Mouse (Mus musculus) limb, embryonic 14.5 days (tissue): ENCODE results near the gene Defa31. TPM values are rescaled to one million over a fixed set of nuclear protein-coding genes. Genes with fewer than 3 reads are reported as not detected.
"Not testable (repeated sequence)": the region's sequence is repeated elsewhere in the genome, so short reads cannot be mapped to it uniquely, and the experiment has no call there.

ENCODE experiments used
- ATAC-seq: fragments of 200-750 bp; cut with Nextera tagmentation; 2 replicates; pipeline ENCODE4 v1.8.0; 2017; ENCODE audit warnings: low read depth, moderate number of reproducible peaks, moderate TSS enrichment; ENCODE audit not compliant: low FRiP score
- DNase-seq: peaks from one replicate; pipeline ENCODE4 v3.0.0-alpha.2; 2015; ENCODE audit warnings: low spot score
- H3K27ac ChIP-seq: fragments of 300-500 bp; sonication (generic); replicated peaks from 2 replicates; pipeline ENCODE4 v1.5.1; 2014; ENCODE audit warnings: low read depth, mild to moderate bottlenecking, low read length, moderate library complexity, mixed read lengths
- H3K27me3 ChIP-seq: fragments of 300-500 bp; sonication (generic); 2 replicates; pipeline ENCODE4 v1.6.1; 2014; ENCODE audit warnings: low read length, mixed read lengths; ENCODE audit not compliant: control insufficient read depth, insufficient read depth
- H3K36me3 ChIP-seq: fragments of 300-500 bp; sonication (generic); 2 replicates; pipeline ENCODE4 v1.6.1; 2014; ENCODE audit warnings: mild to moderate bottlenecking, low read length, moderate library complexity, mixed read lengths; ENCODE audit not compliant: control insufficient read depth, insufficient read depth
- H3K4me1 ChIP-seq: fragments of 300-500 bp; sonication (generic); 2 replicates; pipeline ENCODE4 v1.6.1; 2014; ENCODE audit warnings: antibody characterized with exemption, low read length, mixed read lengths; ENCODE audit not compliant: control insufficient read depth, insufficient read depth
- H3K4me2 ChIP-seq: fragments of 300-500 bp; sonication (generic); replicated peaks from 2 replicates; pipeline ENCODE4 v1.6.1; 2014; ENCODE audit warnings: low read depth, mild to moderate bottlenecking, low read length, moderate library complexity; ENCODE audit not compliant: severe bottlenecking
- H3K4me3 ChIP-seq: fragments of 300-500 bp; sonication (generic); replicated peaks from 2 replicates; pipeline ENCODE4 v1.5.1; 2014; ENCODE audit warnings: low read length
- H3K9ac ChIP-seq: fragments of 300-500 bp; sonication (generic); 2 replicates; pipeline ENCODE4 v1.6.1; 2014; ENCODE audit warnings: mild to moderate bottlenecking, low read depth, low read length, moderate library complexity; ENCODE audit not compliant: severe bottlenecking
- H3K9me3 ChIP-seq: fragments of 300-500 bp; sonication (generic); 2 replicates; pipeline ENCODE4 v1.6.1; 2016; ENCODE audit warnings: low read length; ENCODE audit not compliant: control insufficient read depth
- WGBS: fragments of 180-500 bp; shearing (Covaris S2); extraction: QIAGEN DNeasy Blood & Tissue Kit; methylation state at CpG from one replicate; pipeline ENCODE4 v1.1.7; 2014; 5-methylcytosine and 5-hydroxymethylcytosine counted together
- polyA plus RNA-seq, 2 experiments: library from polyadenylated mRNA; depleted of rRNA in 1 of 2; stranded (reverse) in 1 of 2; unstranded in 1 of 2; fragments of >200 nt; fragmentation: Nextera tagmentation in 1 of 2; extraction: Ambion mirVana in 1 of 2; gene quantifications; 2 replicates each; pipeline versions ENCODE4 v1.2.1 to v1.2.3; 2012 to 2014

Defa31 gene
- polyA plus RNA-seq (2012; rRNA removed) (not detected in 2 replicates), polyA plus RNA-seq (2014; fragmentation: Nextera tagmentation; extraction: Ambion mirVana) (not detected in 2 replicates)

GRCm38 (mm10) chr8:21191314-21191713, at the start of gene Defa31:
Gene Defa31 (plus strand): TSS chr8:21191614.
- not testable (repeated sequence) for ATAC-seq, DNase-seq, H3K9me3 ChIP-seq, H3K4me3 ChIP-seq, H3K4me2 ChIP-seq, H3K27ac ChIP-seq, H3K36me3 ChIP-seq, H3K9ac ChIP-seq, H3K4me1 ChIP-seq, H3K27me3 ChIP-seq
- no CpG with 5 or more reads among the region's 1 CpGs for WGBS

- not testable (repeated sequence) for H3K9me3 ChIP-seq, H3K4me1 ChIP-seq, H3K4me2 ChIP-seq, DNase-seq, H3K36me3 ChIP-seq, H3K4me3 ChIP-seq, H3K9ac ChIP-seq, H3K27me3 ChIP-seq, H3K27ac ChIP-seq, ATAC-seq
- WGBS = no CpG with 5 or more reads among the region's 1 CpGs
These were observed 29.4 kb upstream of the Defa31 start, which contains the start of gene Defa22 for GRCm38 (mm10) chr8:21161977-21162376. Gene Defa22 (plus strand): TSS chr8:21162277.

- not testable (repeated sequence) for H3K27me3 ChIP-seq, H3K27ac ChIP-seq, H3K36me3 ChIP-seq, H3K9me3 ChIP-seq, DNase-seq, H3K4me3 ChIP-seq, H3K4me2 ChIP-seq, H3K4me1 ChIP-seq, ATAC-seq, H3K9ac ChIP-seq
- WGBS = no CpG with 5 or more reads among the region's 1 CpGs
These were observed 9.8 kb downstream of the Defa31 start, which contains the start of gene Gm15293 for GRCm38 (mm10) chr8:21201261-21201660. Gene Gm15293 (plus strand): TSS chr8:21201561.

Other genes starting within 250 kb of the Defa31 start
- not detected in 2 replicates for gene AY761185, start 246.9 kb upstream of the Defa31 start, polyA plus RNA-seq (2012; rRNA removed)
- gene AY761185, start 246.9 kb upstream of the Defa31 start, polyA plus RNA-seq (2014; fragmentation: Nextera tagmentation; extraction: Ambion mirVana) = not detected in 2 replicates
- 0.49 and 0.52 TPM in 2 replicates for gene Defa21, start 166.1 kb upstream of the Defa31 start, polyA plus RNA-seq (2012; rRNA removed)
- not detected in 2 replicates for gene Defa21, start 166.1 kb upstream of the Defa31 start, polyA plus RNA-seq (2014; fragmentation: Nextera tagmentation; extraction: Ambion mirVana)
- gene Defa23, start 136.6 kb upstream of the Defa31 start, polyA plus RNA-seq (2012; rRNA removed) = not detected in 2 replicates
- not detected in 2 replicates for gene Defa23, start 136.6 kb upstream of the Defa31 start, polyA plus RNA-seq (2014; fragmentation: Nextera tagmentation; extraction: Ambion mirVana)
- gene Defa35, start 126.6 kb upstream of the Defa31 start, polyA plus RNA-seq (2012; rRNA removed) = not detected in 2 replicates
- gene Defa35, start 126.6 kb upstream of the Defa31 start, polyA plus RNA-seq (2014; fragmentation: Nextera tagmentation; extraction: Ambion mirVana) = not detected in 2 replicates
- not detected in 2 replicates for gene Defa25, start 107.2 kb upstream of the Defa31 start, polyA plus RNA-seq (2012; rRNA removed)
- not detected in 2 replicates for gene Defa25, start 107.2 kb upstream of the Defa31 start, polyA plus RNA-seq (2014; fragmentation: Nextera tagmentation; extraction: Ambion mirVana)
- gene Gm14851, start 95.6 kb upstream of the Defa31 start, polyA plus RNA-seq (2012; rRNA removed) = not detected in 2 replicates
- not detected in 2 replicates for gene Gm14851, start 95.6 kb upstream of the Defa31 start, polyA plus RNA-seq (2014; fragmentation: Nextera tagmentation; extraction: Ambion mirVana)
- gene Defa30, start 57.0 kb upstream of the Defa31 start, polyA plus RNA-seq (2012; rRNA removed) = not detected in 2 replicates
- gene Defa30, start 57.0 kb upstream of the Defa31 start, polyA plus RNA-seq (2014; fragmentation: Nextera tagmentation; extraction: Ambion mirVana) = not detected in 2 replicates
- not detected in 2 replicates for gene Defa22, start 29.3 kb upstream of the Defa31 start, polyA plus RNA-seq (2012; rRNA removed)
- not detected in 2 replicates for gene Defa22, start 29.3 kb upstream of the Defa31 start, polyA plus RNA-seq (2014; fragmentation: Nextera tagmentation; extraction: Ambion mirVana)
- gene Gm15293, start 9.9 kb downstream of the Defa31 start, polyA plus RNA-seq (2012; rRNA removed) = not detected in 2 replicates
- not detected in 2 replicates for gene Gm15293, start 9.9 kb downstream of the Defa31 start, polyA plus RNA-seq (2014; fragmentation: Nextera tagmentation; extraction: Ambion mirVana)
- gene Gm15292, start 58.1 kb downstream of the Defa31 start, polyA plus RNA-seq (2012; rRNA removed) = not detected in 2 replicates
- not detected in 2 replicates for gene Gm15292, start 58.1 kb downstream of the Defa31 start, polyA plus RNA-seq (2014; fragmentation: Nextera tagmentation; extraction: Ambion mirVana)
- gene Defa27, start 123.9 kb downstream of the Defa31 start, polyA plus RNA-seq (2012; rRNA removed) = not detected in 2 replicates
- not detected in 2 replicates for gene Defa27, start 123.9 kb downstream of the Defa31 start, polyA plus RNA-seq (2014; fragmentation: Nextera tagmentation; extraction: Ambion mirVana)
- gene Defa29, start 135.4 kb downstream of the Defa31 start, polyA plus RNA-seq (2012; rRNA removed) = not detected in 2 replicates
- gene Defa29, start 135.4 kb downstream of the Defa31 start, polyA plus RNA-seq (2014; fragmentation: Nextera tagmentation; extraction: Ambion mirVana) = not detected in 2 replicates
- not detected in 2 replicates for gene Defa2, start 186.9 kb downstream of the Defa31 start, polyA plus RNA-seq (2012; rRNA removed)
- not detected in 2 replicates for gene Defa2, start 186.9 kb downstream of the Defa31 start, polyA plus RNA-seq (2014; fragmentation: Nextera tagmentation; extraction: Ambion mirVana)
- gene Defa33, start 200.2 kb downstream of the Defa31 start, polyA plus RNA-seq (2012; rRNA removed) = not detected in 2 replicates
- not detected in 2 replicates for gene Defa33, start 200.2 kb downstream of the Defa31 start, polyA plus RNA-seq (2014; fragmentation: Nextera tagmentation; extraction: Ambion mirVana)
- gene Defa36, start 235.8 kb downstream of the Defa31 start, polyA plus RNA-seq (2012; rRNA removed) = 0.54 TPM in 1 of 2 replicates, not detected in the other
- not detected in 2 replicates for gene Defa36, start 235.8 kb downstream of the Defa31 start, polyA plus RNA-seq (2014; fragmentation: Nextera tagmentation; extraction: Ambion mirVana)